Mouse (Mus musculus) ES-E14 (cell line): Measurements from ENCODE around the gene Ank2. TPM values are rescaled to one million over a fixed set of nuclear protein-coding genes. Genes with fewer than 3 reads are reported as not detected.

ENCODE experiments used
- DNase-seq: peaks from one replicate; pipeline ENCODE4 v3.0.0-alpha.2; 2013; ENCODE audit warnings: low read depth, low spot score
- H3K27ac ChIP-seq: 2 replicates; pipeline ENCODE4 v1.5.1; 2012; ENCODE audit warnings: low read depth, mild to moderate bottlenecking, low read length, moderate library complexity, mixed read lengths; ENCODE audit not compliant: poor library complexity, insufficient read depth, severe bottlenecking
- H3K36me3 ChIP-seq: 2 replicates; pipeline ENCODE4 v1.6.1; 2012; ENCODE audit warnings: mild to moderate bottlenecking, low read length, moderate library complexity, mixed read lengths; ENCODE audit not compliant: control insufficient read depth, poor library complexity, insufficient read depth, severe bottlenecking
- H3K4me1 ChIP-seq, 2 experiments: fragments of 150-350 bp in 1 of 2; sonication (generic) in 1 of 2; 2 replicates each; pipeline ENCODE4 v1.6.1; 2012; ENCODE audit warnings: low read length in 2 of 2, mild to moderate bottlenecking in 1 of 2, mixed read lengths in 1 of 2; ENCODE audit not compliant: control insufficient read depth in 2 of 2, insufficient read depth in 2 of 2, poor library complexity in 1 of 2
- H3K4me3 ChIP-seq, 2 experiments: fragments of 150-350 bp in 1 of 2; sonication (generic) in 1 of 2; 2 replicates each; pipeline ENCODE4 v1.5.1; 2012; ENCODE audit warnings: low read length in 2 of 2, low read depth in 1 of 2, mild to moderate bottlenecking in 1 of 2, mixed read lengths in 1 of 2; ENCODE audit not compliant: insufficient read depth in 1 of 2, poor library complexity in 1 of 2, severe bottlenecking in 1 of 2
- H3K9ac ChIP-seq: 2 replicates; pipeline ENCODE4 v1.6.1; 2012; ENCODE audit warnings: low read depth, mild to moderate bottlenecking, low read length, mixed read lengths; ENCODE audit not compliant: poor library complexity, insufficient read depth, severe bottlenecking
- H3K9me3 ChIP-seq: fragments of 150-350 bp; sonication (generic); 2 replicates; pipeline ENCODE4 v1.6.1; 2012; ENCODE audit warnings: low read depth, mild to moderate bottlenecking, low read length; ENCODE audit not compliant: control insufficient read depth, insufficient read depth
- CHD2 ChIP-seq: IDR thresholded peaks from 2 replicates; pipeline ENCODE4 v1.6.1; 2014; ENCODE audit warnings: mild to moderate bottlenecking, low read depth, low read length, inconsistent platforms
- HCFC1 ChIP-seq: IDR thresholded peaks from 2 replicates; pipeline ENCODE4 v1.6.1; 2012; ENCODE audit warnings: low read length, inconsistent platforms, borderline replicate concordance; ENCODE audit not compliant: insufficient read depth
- MAFK ChIP-seq: IDR thresholded peaks from 2 replicates; pipeline ENCODE4 v1.6.1; 2014; ENCODE audit warnings: mild to moderate bottlenecking, low read depth, low read length, inconsistent platforms; ENCODE audit not compliant: insufficient read depth
- ZC3H11A ChIP-seq: IDR thresholded peaks from 2 replicates; pipeline ENCODE4 v1.6.1; 2012; ENCODE audit warnings: low read depth, mild to moderate bottlenecking, inconsistent platforms, low read length, borderline replicate concordance
- ZNF384 ChIP-seq: IDR thresholded peaks from 2 replicates; pipeline ENCODE4 v1.6.1; 2012; ENCODE audit warnings: low read depth, low read length, inconsistent platforms
- in situ Hi-C, 2 experiments: fragments of 600-800 bp; cut with MboI; formaldehyde crosslinking; loops; one replicate each; pipeline ENCODE4 v1.15.1; 2025; ENCODE audit warnings: low sequenced_read_pairs in 2 of 2, inconsistent platforms in 1 of 2; ENCODE audit not compliant: unreplicated experiment in 2 of 2
- total RNA-seq: library from RNA; depleted of rRNA; stranded (reverse); fragments of 300-350 nt; gene quantifications from 2 replicates; pipeline ENCODE4 v1.2.3, GENCODE M21; 2012

The Ank2 gene
- total RNA-seq, 1 experiment: 15.2 TPM

GRCm38 (mm10) chr3:127408684-127409550 lies 90.2 kb downstream of the Ank2 start:
- DNase-seq: peak; percentile 56
- no peaks in the 10 kb centered on the region for H3K36me3 ChIP-seq
- peak overlapping the region; percentile 73 for H3K9ac ChIP-seq
- H3K9me3 ChIP-seq: no peaks in the 10 kb centered on the region
- in situ Hi-C loops: no loop called here
- TF ChIP-seq MAFK (no peak), CHD2 (no peak), ZC3H11A (no peak), HCFC1 (no peak), ZNF384 (no peak)
- H3K4me1 ChIP-seq: peaks cover 3 to 4% of the 10 kb centered on the region in 2 experiments; a peak in 1 of 4 replicates
- no peak overlapping the region; the same call in 1 of the 2 replicates for H3K27ac ChIP-seq
- H3K4me3 ChIP-seq: peak overlapping the region; percentile 57 to 59

GRCm38 (mm10) chr3:127407868-127408574 lies 91.1 kb downstream of the Ank2 start:
- in situ Hi-C loops: no loop called here
- no peak for DNase-seq
- Histone ChIP-seq H3K4me1 (peaks cover 3 to 4% of the 10 kb centered on the region in 2 experiments; a peak in 1 of 4 replicates), H3K4me3 (peak overlapping the region; percentile 57 to 59; a peak in 3 of 4 replicates), H3K9me3 (no peaks in the 10 kb centered on the region), H3K27ac (no peak overlapping the region), H3K36me3 (no peaks in the 10 kb centered on the region), H3K9ac (no peak overlapping the region)
- TF ChIP-seq ZC3H11A (no peak), CHD2 (no peak), ZNF384 (no peak), MAFK (no peak), HCFC1 (no peak)

- no peak for DNase-seq
- Histone ChIP-seq H3K9ac (no peak overlapping the region), H3K4me1 (peaks cover 3 to 4% of the 10 kb centered on the region in 2 experiments; a peak in 1 of 4 replicates), H3K9me3 (no peaks in the 10 kb centered on the region), H3K27ac (no peak overlapping the region), H3K4me3 (no peak overlapping the region), H3K36me3 (no peaks in the 10 kb centered on the region)
- TF ChIP-seq HCFC1 (no peak), ZC3H11A (no peak), MAFK (no peak), ZNF384 (no peak), CHD2 (no peak)
- in situ Hi-C loops: no loop called here
Observed at GRCm38 (mm10) chr3:127406883-127407282, 92.3 kb downstream of the Ank2 start.

GRCm38 (mm10) chr3:127404371-127404770 lies 94.8 kb downstream of the Ank2 start:
- Histone ChIP-seq H3K4me3 (no peak overlapping the region), H3K36me3 (no peaks in the 10 kb centered on the region), H3K4me1 (peaks cover 3 to 4% of the 10 kb centered on the region in 2 experiments; a peak in 1 of 4 replicates), H3K27ac (no peak overlapping the region), H3K9me3 (no peaks in the 10 kb centered on the region), H3K9ac (no peak overlapping the region)
- TF ChIP-seq CHD2 (no peak), MAFK (no peak), ZNF384 (no peak)
- in situ Hi-C loops: no loop called here
- no peak for DNase-seq
